Comparison of ENCODE assay signal across 8 mouse cellular contexts in genomic region chr11:77887373-77887960, GRCm38 (mm10). TPM values are rescaled to one million over a fixed set of nuclear protein-coding genes. Genes with fewer than 3 reads are reported as not detected.
DNase-seq lines count a peak whose midpoint lies in the region; ATAC-seq and TF ChIP-seq lines count a peak whose summit lies in the region.

No protein-coding gene starts in this region.

- no peak for TF ChIP-seq CTCF in intestine, postnatal 0 days (IDR thresholded peaks at IDR 0.05; ENCODE audit: low read depth)

- WGBS in intestine, embryonic 14.5 days = 27% methylated on average over 17 of the region's 17 CpGs
- WGBS in intestine, postnatal 0 days = 52% methylated on average over 17 of the region's 17 CpGs
- 34% methylated on average over 17 of the region's 17 CpGs for WGBS in forebrain, embryonic 12.5 days

- no peaks in the 10 kb centered on the region for H3K27me3 ChIP-seq in intestine, embryonic 14.5 days (replicated peaks; ENCODE audit: control insufficient read depth, insufficient read depth, low read length)
- no peaks in the 10 kb centered on the region for H3K27me3 ChIP-seq in intestine, postnatal 0 days (replicated peaks; ENCODE audit: control insufficient read depth, insufficient read depth, low read length)
- no peaks in the 10 kb centered on the region; the same call in none of the 2 replicates for H3K27me3 ChIP-seq in forebrain, embryonic 12.5 days

- no peak overlapping the region for H3K27ac ChIP-seq in intestine, embryonic 14.5 days (ENCODE audit: low read depth)
- no peak overlapping the region for H3K27ac ChIP-seq in intestine, postnatal 0 days (ENCODE audit: low read depth, low read length)
- peak overlapping the region; percentile 84 for H3K27ac ChIP-seq in forebrain, embryonic 12.5 days

- no peak overlapping the region for H3K4me3 ChIP-seq in intestine, embryonic 14.5 days (ENCODE audit: low read depth, low read length)
- no peak overlapping the region for H3K4me3 ChIP-seq in intestine, postnatal 0 days (ENCODE audit: low read depth, low read length)
- no peak overlapping the region for H3K4me3 ChIP-seq in forebrain, embryonic 12.5 days (replicated peaks)

- no peak for DNase-seq in intestine, embryonic 14.5 days (ENCODE audit: low spot score)
- DNase-seq in ES-CJ7 (ENCODE audit: low read depth, low spot score) = peak; percentile 42
- peak; percentile 17 for DNase-seq in lung, postnatal 36 days
- DNase-seq in spleen, adult 12 weeks (ENCODE audit: low spot score) = peak; percentile 9
- DNase-seq in gastrocnemius, adult 8-10 months (ENCODE audit: low spot score in 2 of 2) = no peak
- DNase-seq in urinary bladder, postnatal 25 days (ENCODE audit: low spot score) = no peak

- 0 out of 2 replicates have a peak, but pooled peaks have one; percentile 51 for ATAC-seq in intestine, embryonic 14.5 days (replicated peaks; ENCODE audit: low FRiP score, low TSS enrichment, low read depth)
- ATAC-seq in intestine, postnatal 0 days = no peak
- ATAC-seq in forebrain, embryonic 12.5 days (ENCODE audit: low FRiP score) = peak; percentile 77

- H3K4me1 ChIP-seq in intestine, embryonic 14.5 days (replicated peaks; ENCODE audit: control insufficient read depth, insufficient read depth, low read length) = peaks cover 32% of the 10 kb centered on the region
- no peaks in the 10 kb centered on the region for H3K4me1 ChIP-seq in intestine, postnatal 0 days (replicated peaks; ENCODE audit: control insufficient read depth, insufficient read depth, low read length)
- H3K4me1 ChIP-seq in forebrain, embryonic 12.5 days = peaks cover 77% of the 10 kb centered on the region

- peak overlapping the region; percentile 27 for H3K4me2 ChIP-seq in intestine, embryonic 14.5 days (ENCODE audit: low read length)
- no peak overlapping the region for H3K4me2 ChIP-seq in intestine, postnatal 0 days (replicated peaks; ENCODE audit: low read depth)
- peak overlapping the region; percentile 10; the same call in 1 of the 2 replicates for H3K4me2 ChIP-seq in forebrain, embryonic 12.5 days

- no peaks in the 10 kb centered on the region for H3K9me3 ChIP-seq in intestine, embryonic 14.5 days (ENCODE audit: control insufficient read depth, low read length)
- H3K9me3 ChIP-seq in intestine, postnatal 0 days (ENCODE audit: control insufficient read depth) = no peaks in the 10 kb centered on the region
- H3K9me3 ChIP-seq in forebrain, embryonic 12.5 days = no peaks in the 10 kb centered on the region

- H3K9ac ChIP-seq in intestine, embryonic 14.5 days (ENCODE audit: low read length) = no peak overlapping the region
- no peak overlapping the region for H3K9ac ChIP-seq in intestine, postnatal 0 days (ENCODE audit: low read depth, low read length)
- 0 out of 2 replicates have a peak overlapping the region, but pooled peaks have one; percentile 0 for H3K9ac ChIP-seq in forebrain, embryonic 12.5 days

- no peaks in the 10 kb centered on the region for H3K36me3 ChIP-seq in intestine, embryonic 14.5 days (ENCODE audit: control insufficient read depth, insufficient read depth, low read length)
- H3K36me3 ChIP-seq in intestine, postnatal 0 days (ENCODE audit: control insufficient read depth, insufficient read depth) = no peaks in the 10 kb centered on the region; the same call in 1 of the 2 replicates
- no peaks in the 10 kb centered on the region for H3K36me3 ChIP-seq in forebrain, embryonic 12.5 days (replicated peaks)

RNA-seq across cellular contexts. Expression of gene Pipox, which starts 6.4 kb away (rescaled TPM):
- 8.3 and 9.2 TPM in 2 replicates for polyA plus RNA-seq in intestine, embryonic 14.5 days (2014; fragmentation: Nextera tagmentation; extraction: Ambion mirVana)
- polyA plus RNA-seq in intestine, postnatal 0 days (2015; fragmentation: Nextera tagmentation; extraction: Ambion mirVana) = 45.7 and 57.1 TPM in 2 replicates
- polyA plus RNA-seq in forebrain, embryonic 12.5 days (2016; fragmentation: Nextera tagmentation; extraction: Ambion mirVana) = 14.5 and 16.5 TPM in 2 replicates
- not detected for total RNA-seq in gastrocnemius, adult 8-10 months (2022)

RNA-seq across cellular contexts. Expression of gene Sez6, which starts 43.1 kb away (rescaled TPM):
- polyA plus RNA-seq in intestine, embryonic 14.5 days (2014; fragmentation: Nextera tagmentation; extraction: Ambion mirVana) = 1.0 and 1.4 TPM in 2 replicates
- 0.77 and 0.80 TPM in 2 replicates for polyA plus RNA-seq in intestine, postnatal 0 days (2015; fragmentation: Nextera tagmentation; extraction: Ambion mirVana)
- 54.0 and 62.2 TPM in 2 replicates for polyA plus RNA-seq in forebrain, embryonic 12.5 days (2016; fragmentation: Nextera tagmentation; extraction: Ambion mirVana)
- total RNA-seq in gastrocnemius, adult 8-10 months (2022) = under 1 TPM in 3 of 4 experiments, not detected in 1; 0.21 to 0.29 (median 0.24) TPM

Comparison
In these comparisons a context has a peak if more than half of its experiments do, and no peak if none do; other contexts are left out.
1. DNase-seq: peak in ES-CJ7 (single experiment), lung, postnatal 36 days (single experiment) and spleen, adult 12 weeks (single experiment); none in intestine, embryonic 14.5 days (single experiment), gastrocnemius, adult 8-10 months (0 of 2) and urinary bladder, postnatal 25 days (single experiment).
2. RNA of gene Sez6, which starts 43.1 kb away (polyA plus RNA-seq): 54.0 to 62.2 TPM in forebrain, embryonic 12.5 days; 1.0 to 1.4 TPM in intestine, embryonic 14.5 days and 0.77 to 0.80 TPM in intestine, postnatal 0 days; every median in the first group is over 10 times any median in the second.